Mouse (Mus musculus): ENCODE results near the gene Ifngr1. TPM values are rescaled to one million over a fixed set of nuclear protein-coding genes. Genes with fewer than 3 reads are reported as not detected.

The Ifngr1 gene
- total RNA-seq, 2 experiments from 2014 or later = 24.2 to 25.6 TPM

DNA sequence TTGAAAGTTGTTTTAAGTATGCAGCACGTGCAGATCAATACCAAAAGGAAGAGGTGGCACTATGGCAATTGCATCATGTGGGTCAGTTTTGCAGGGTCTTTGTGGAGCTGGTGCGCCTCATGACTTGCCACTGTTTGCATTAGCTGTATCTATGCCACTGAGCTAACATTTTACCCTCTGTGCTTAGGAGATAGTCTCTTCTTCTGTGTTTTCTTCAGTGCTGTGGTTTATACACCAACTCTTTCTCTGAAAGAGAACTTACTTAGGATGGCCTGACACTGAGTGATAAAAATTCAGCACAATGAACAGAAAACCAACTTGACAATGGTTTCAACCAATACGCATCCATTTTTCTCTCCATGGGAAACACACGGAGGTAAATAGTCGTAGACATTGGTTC, 5.9 kb upstream of the Ifngr1 start:
- no peak for DNase-seq (ENCODE audit: low spot score)

- no peak for DNase-seq (ENCODE audit: low spot score)
These were observed 4.5 kb upstream of the Ifngr1 start for GRCm38 (mm10) chr10:19587281-19587680.

- DNase-seq (ENCODE audit: low spot score) = no peak
These were observed 2.1 kb upstream of the Ifngr1 start for GRCm38 (mm10) chr10:19589626-19590025.

- no peak for DNase-seq (ENCODE audit: low spot score)
These were observed 486 bp upstream of the Ifngr1 start for GRCm38 (mm10) chr10:19591286-19591640.

DNA sequence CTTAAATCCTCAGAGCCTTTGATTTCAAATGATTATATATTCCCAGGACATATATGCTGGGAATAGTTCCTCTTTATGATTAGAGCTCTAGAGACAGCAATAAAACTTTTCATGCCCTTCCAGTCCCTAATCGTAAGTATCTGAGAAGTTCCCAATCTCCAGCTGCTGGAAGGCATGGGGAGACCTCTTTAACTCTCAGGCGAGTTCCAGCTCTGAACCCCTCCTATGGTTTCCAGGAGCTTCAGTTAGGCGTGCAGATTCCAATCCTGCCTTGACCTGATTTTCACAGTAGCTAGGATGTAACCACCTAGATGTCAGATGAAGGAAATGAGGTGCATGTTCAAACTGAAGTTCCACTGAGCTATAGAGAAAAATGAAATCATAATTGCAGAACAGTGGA, 807 bp downstream of the Ifngr1 start:
- DNase-seq (ENCODE audit: low spot score) = no peak

- no peak for DNase-seq (ENCODE audit: low spot score)
These were observed 1.5 kb downstream of the Ifngr1 start for GRCm38 (mm10) chr10:19593296-19593695.

GRCm38 (mm10) chr10:19594201-19594905, 2.6 kb downstream of the Ifngr1 start:
- DNase-seq (ENCODE audit: low spot score) = no peak

DNA sequence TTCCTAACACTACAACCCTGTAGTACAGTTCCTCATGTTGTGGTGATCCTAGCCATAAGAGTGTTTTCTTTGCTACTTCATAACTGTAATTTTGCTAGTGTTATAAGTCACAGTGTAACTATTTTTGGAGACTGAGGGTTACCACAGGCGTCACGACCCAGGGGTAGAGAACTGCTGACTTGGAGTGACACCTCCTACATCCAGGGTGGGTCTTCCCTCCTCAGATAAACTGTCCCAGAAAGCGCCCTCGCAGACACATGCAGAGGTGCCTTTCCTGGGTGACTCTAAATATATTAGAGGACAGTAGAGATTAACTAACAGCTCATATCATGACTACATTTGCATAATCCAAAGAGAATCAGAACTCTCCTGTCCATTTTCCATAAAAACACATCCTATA, 5.1 kb downstream of the Ifngr1 start:
- no peak for DNase-seq (ENCODE audit: low spot score)

DNA sequence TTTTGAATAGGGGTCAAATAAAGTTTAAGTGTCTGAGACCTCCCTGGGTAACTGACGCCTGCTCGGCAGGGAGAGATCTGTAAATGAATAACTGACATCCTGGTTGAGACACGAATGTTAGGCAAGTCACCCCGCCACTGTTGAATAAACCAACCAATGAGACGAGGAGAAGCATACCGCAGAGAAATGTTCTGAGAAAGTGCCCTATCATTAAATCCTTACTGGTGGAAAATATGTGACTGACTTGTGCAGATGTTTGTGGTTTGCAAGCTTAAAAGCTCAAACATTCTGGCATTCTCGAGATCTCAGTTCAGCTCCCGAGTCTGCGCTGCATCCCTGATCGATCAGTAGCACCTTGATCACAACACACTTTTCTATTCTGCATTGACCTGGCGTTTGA, 6.3 kb downstream of the Ifngr1 start:
- DNase-seq (ENCODE audit: low spot score) = no peak

GRCm38 (mm10) chr10:19599331-19600092, 7.8 kb downstream of the Ifngr1 start:
- no peak for DNase-seq (ENCODE audit: low spot score)

DNA sequence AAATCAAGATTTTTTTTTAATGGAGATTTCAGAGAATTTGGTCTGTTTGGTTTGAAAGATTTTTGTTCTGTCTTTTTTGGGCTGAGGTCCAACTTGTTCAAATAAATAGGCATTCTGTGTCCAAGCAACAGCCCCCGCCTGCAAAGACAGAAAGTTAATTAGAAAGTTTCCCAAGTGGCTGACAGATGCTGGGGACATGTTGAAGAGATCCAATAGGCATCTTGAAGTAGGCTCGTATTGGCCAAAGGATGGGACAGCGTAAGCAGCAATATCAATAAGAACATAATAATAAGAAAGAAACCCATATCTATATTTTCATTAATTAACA, 8.3 kb downstream of the Ifngr1 start:
- DNase-seq (ENCODE audit: low spot score) = peak; percentile 25

GRCm38 (mm10) chr10:19601502-19601901, 9.8 kb downstream of the Ifngr1 start:
- DNase-seq (ENCODE audit: low spot score) = peak; percentile 41

DNA sequence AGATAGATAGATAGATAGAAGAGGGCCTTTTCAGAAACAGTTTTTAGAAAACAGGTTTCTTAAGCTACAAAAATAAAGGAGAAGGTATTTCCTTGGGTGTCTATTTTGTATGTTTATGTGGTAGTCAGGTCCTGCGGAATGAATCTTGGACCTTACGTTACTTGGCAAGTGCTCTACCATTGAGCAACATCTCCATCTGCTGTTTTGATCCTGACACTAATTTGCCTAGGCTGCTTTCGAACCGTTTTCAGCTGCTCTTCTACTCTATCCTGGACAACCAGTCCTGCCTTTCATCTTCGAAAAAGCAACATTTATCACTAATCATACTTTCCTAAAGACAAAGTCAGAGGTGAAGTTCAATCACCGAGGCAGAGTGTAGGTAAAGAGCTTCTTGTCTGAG, 11.5 kb downstream of the Ifngr1 start:
- peak; percentile 42 for DNase-seq (ENCODE audit: low spot score)

DNA sequence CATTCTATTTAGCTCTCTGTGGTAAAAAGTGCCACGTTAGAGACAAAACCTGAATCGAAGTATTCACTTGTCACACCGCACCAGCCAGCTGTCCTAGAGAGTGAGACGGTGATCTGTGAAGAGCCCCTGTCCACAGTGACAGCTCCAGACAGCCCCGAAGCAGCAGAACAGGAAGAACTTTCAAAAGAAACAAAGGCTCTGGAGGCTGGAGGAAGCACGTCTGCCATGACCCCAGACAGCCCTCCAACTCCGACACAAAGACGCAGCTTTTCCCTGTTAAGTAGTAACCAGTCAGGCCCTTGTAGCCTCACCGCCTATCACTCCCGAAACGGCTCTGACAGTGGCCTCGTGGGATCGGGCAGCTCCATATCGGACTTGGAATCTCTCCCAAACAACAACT, 17.4 kb downstream of the Ifngr1 start:
- no peak for DNase-seq (ENCODE audit: low spot score)

GRCm38 (mm10) chr10:19611616-19612015, 19.9 kb downstream of the Ifngr1 start:
- DNase-seq (ENCODE audit: low spot score) = no peak

GRCm38 (mm10) chr10:19613111-19613753, 21.5 kb downstream of the Ifngr1 start:
- peak; percentile 51 for DNase-seq (ENCODE audit: low spot score)

DNA sequence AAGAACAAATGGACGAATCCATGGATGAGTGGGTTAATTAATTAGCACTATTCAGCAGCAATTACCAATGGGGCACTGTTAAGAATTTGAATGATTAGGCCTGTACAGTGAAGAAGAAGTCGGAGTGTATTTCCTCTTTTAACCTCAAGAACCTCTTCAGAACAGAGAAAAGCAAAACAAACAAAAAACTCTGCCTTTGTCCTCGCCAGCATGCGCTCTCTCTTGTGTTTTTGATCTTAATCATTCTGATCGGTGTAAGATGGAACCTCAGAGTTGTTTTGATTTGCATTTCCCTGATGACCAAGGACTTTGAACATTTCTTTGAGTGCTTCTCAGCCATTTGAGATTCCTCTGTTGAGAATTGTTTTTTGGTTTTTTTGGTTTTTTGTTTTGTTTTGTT, 28.0 kb downstream of the Ifngr1 start:
- no peak for DNase-seq (ENCODE audit: low spot score)

DNA sequence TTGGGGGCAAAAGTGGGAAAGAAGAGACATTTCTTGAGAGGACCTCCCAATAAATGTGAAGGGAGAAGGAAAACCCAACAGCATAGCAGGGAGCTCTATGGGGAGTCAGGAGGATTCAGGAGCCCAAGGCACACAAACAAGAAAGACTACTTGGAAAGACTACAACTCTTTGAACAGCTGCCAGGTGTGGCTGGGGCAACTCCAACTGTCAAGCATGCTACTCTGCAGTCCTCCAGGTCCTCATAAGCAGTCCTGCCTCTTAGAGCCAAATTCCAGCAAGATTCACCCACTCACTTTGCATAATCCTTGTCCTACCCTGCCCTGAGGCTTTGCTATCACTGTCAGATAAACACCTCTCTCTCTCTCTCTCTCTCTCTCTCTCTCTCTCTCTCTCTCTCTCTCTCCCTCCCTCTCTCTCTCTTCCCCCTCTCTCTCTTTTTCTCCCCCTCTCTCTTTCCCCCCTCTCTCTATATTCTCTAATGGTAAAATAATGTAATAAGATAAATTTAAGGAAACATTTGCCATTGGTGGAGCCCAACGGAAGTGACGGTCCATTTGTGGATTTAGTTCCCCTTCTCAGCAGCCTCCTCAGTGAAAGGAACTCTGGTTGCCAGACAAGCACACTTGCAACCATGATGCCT, 29.8 kb downstream of the Ifngr1 start, which contains the start of gene Il22ra2:
Il22ra2 (plus strand) TSS at position 591 of the 641 bp plus-strand sequence.
- no peak for DNase-seq (ENCODE audit: low spot score)

DNA sequence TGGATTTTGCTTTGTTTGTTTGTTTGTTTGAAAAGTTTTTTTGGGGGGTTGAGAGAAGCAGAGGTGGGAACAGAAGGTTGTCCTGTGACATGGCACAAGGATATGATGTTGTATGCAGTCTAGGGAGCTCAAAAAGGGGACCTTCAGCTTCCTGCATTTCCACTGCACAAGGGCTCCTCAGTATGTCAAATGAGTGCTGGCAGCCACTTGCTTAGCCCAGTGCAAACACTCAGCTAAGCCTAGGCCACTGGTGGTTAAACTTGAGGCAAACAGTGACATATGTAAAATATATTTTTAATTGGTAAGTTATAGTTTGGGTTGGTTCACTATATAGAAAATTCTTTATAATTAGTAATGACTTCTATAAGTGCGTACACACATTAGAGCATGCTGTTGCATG, 32.9 kb downstream of the Ifngr1 start:
- no peak for DNase-seq (ENCODE audit: low spot score)

DNA sequence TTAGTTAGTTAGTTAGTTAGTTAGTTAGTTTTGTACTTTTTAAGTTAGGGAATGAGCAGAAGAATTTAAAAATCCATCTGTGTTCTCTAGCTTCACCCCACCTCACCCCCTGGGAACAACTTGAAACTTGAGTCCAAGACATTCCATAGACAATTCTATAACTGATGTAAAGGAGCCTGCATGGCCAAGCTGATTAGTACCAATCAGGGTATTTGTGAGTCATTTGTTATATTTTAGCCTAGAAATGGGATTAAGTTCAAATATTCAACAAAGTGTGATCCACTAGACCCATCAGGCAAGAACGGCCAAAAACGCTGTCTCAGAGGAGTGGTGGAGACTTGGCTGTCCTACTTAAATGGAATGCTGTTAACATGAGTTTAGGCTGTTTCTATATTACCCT, 35.6 kb downstream of the Ifngr1 start:
- peak; percentile 27 for DNase-seq (ENCODE audit: low spot score)

DNA sequence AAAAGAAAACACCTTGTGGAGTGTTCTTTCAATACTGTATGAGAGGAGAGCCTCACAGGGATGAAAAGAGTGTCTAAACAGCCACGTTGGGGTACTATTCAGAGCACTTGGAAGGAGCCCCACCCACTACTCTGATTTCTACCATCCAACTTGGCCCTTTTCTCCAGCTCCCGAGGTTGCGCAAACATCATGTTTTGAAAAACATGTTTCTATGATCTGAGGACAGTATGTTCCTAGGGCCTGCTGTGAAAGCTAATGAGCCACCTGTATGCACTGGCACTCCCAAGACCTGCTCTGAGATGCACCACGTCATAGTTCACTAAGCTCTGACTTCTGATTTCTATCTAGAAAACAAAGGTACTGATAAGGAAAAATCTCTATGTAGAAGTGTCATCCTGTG, 36.0 kb downstream of the Ifngr1 start:
- peak; percentile 73 for DNase-seq (ENCODE audit: low spot score)

DNA sequence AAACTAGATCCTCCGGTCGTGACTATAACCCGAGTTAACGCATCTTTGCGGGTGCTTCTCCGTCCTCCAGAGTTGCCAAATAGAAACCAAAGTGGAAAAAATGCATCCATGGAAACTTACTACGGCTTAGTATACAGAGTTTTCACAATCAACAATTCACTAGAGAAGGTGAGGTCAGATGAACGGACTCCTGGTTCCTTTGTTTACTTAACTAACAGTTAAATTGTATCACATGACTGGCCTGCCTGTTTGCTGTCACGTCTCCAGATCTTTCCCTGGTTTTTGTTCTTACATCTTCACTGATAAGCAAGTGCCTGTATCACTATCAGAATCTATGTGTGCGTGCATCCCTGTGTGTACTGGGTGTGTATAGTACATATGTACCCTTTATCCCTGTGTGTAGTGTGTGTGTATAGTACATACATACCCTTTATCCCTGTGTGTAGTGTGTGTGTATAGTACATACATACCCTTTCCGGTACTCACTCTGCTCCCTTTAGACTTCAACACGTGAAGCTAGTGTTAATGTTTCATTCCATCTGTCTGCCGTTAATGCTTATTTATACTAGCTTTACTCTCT, 40.0 kb downstream of the Ifngr1 start:
- no peak for DNase-seq (ENCODE audit: low spot score)
